Mouse (Mus musculus) limb, embryonic 11.5 days (tissue): ENCODE results near the gene Klrb1b. TPM values are rescaled to one million over a fixed set of nuclear protein-coding genes. Genes with fewer than 3 reads are reported as not detected.
A peak's percentile ranks its signal among the peaks of the same experiment; 100 is the strongest.

Experiments
- ATAC-seq: fragments of 200-750 bp; cut with Nextera tagmentation; 2 replicates; pipeline ENCODE4 v1.8.0; 2017; ENCODE audit warnings: low read depth; ENCODE audit not compliant: insufficient number of reproducible peaks, low FRiP score, low TSS enrichment
- DNase-seq: peaks from one replicate; pipeline ENCODE4 v3.0.0-alpha.2; 2015; ENCODE audit warnings: low spot score
- H3K27ac ChIP-seq: fragments of 300-500 bp; sonication (generic); replicated peaks from 2 replicates; pipeline ENCODE4 v1.5.1; 2014; ENCODE audit warnings: low read depth, mild to moderate bottlenecking, low read length
- H3K27me3 ChIP-seq: fragments of 300-500 bp; sonication (generic); 2 replicates; pipeline ENCODE4 v1.6.1; 2014; ENCODE audit warnings: mild to moderate bottlenecking, low read length, mixed read lengths; ENCODE audit not compliant: control insufficient read depth, insufficient read depth
- H3K36me3 ChIP-seq: fragments of 300-500 bp; sonication (generic); 2 replicates; pipeline ENCODE4 v1.6.1; 2014; ENCODE audit warnings: mild to moderate bottlenecking, low read length, moderate library complexity, mixed read lengths; ENCODE audit not compliant: control insufficient read depth, insufficient read depth
- H3K4me1 ChIP-seq: fragments of 300-500 bp; sonication (generic); 2 replicates; pipeline ENCODE4 v1.6.1; 2014; ENCODE audit warnings: low read length, mixed read lengths; ENCODE audit not compliant: control insufficient read depth, insufficient read depth
- H3K4me2 ChIP-seq: fragments of 300-500 bp; sonication (generic); 2 replicates; pipeline ENCODE4 v1.6.1; 2014; ENCODE audit warnings: low read depth, mild to moderate bottlenecking, moderate library complexity; ENCODE audit not compliant: severe bottlenecking
- H3K4me3 ChIP-seq: fragments of 300-500 bp; sonication (generic); 2 replicates; pipeline ENCODE4 v1.5.1; 2014; ENCODE audit warnings: low read depth, low read length
- H3K9ac ChIP-seq: fragments of 300-500 bp; sonication (generic); 2 replicates; pipeline ENCODE4 v1.6.1; 2014; ENCODE audit warnings: mild to moderate bottlenecking, low read length
- H3K9me3 ChIP-seq: fragments of 300-500 bp; sonication (generic); 2 replicates; pipeline ENCODE4 v1.6.1; 2016; ENCODE audit warnings: low read length; ENCODE audit not compliant: control insufficient read depth
- WGBS: fragments of 180-500 bp; shearing (Covaris S2); extraction: QIAGEN DNeasy Blood & Tissue Kit; methylation state at CpG from one replicate; pipeline ENCODE4 v1.1.7; 2014; 5-methylcytosine and 5-hydroxymethylcytosine counted together
- polyA plus RNA-seq: library from polyadenylated mRNA; unstranded; fragments of >200 nt; fragmentation: Nextera tagmentation; extraction: Ambion mirVana; gene quantifications from 2 replicates; pipeline ENCODE4 v1.2.1, GENCODE M21; 2014

The Klrb1b gene
- not detected in 2 replicates for polyA plus RNA-seq

GRCm38 (mm10) chr6:128826132-128826531, at the start of gene Klrb1b, which contains the start of gene Gm44511:
Klrb1b (minus strand) TSS chr6:128826331.
Gm44511 (minus strand) TSS chr6:128826315.
- no peak for ATAC-seq
- Histone ChIP-seq H3K27ac (no peak within 1 kb of the TSS), H3K4me3 (no peak within 1 kb of the TSS), H3K4me1 (no peaks in the 10 kb centered on the region), H3K36me3 (no peaks in the 10 kb centered on the region), H3K27me3 (no peaks in the 10 kb centered on the region), H3K9me3 (no peaks in the 10 kb centered on the region), H3K9ac (no peak within 1 kb of the TSS), H3K4me2 (no peak within 1 kb of the TSS)
- 89% methylated on average over 6 of the region's 6 CpGs for whole genome bisulfite sequencing
- no peak for DNase-seq

- no peak overlapping the region for H3K9ac ChIP-seq
- no peaks in the 10 kb centered on the region for H3K27me3 ChIP-seq
- no peak for ATAC-seq
- H3K4me1 ChIP-seq: no peaks in the 10 kb centered on the region
- H3K4me2 ChIP-seq: no peak overlapping the region
- no peak for DNase-seq
- H3K27ac ChIP-seq: no peak overlapping the region
- 73% methylated on average over 1 of the region's 1 CpGs for WGBS
- no peaks in the 10 kb centered on the region for H3K36me3 ChIP-seq
- H3K4me3 ChIP-seq: no peak overlapping the region
- no peaks in the 10 kb centered on the region for H3K9me3 ChIP-seq
Observed at GRCm38 (mm10) chr6:128871910-128872610, 45.9 kb upstream of the Klrb1b start.

- no peak overlapping the region for H3K27ac ChIP-seq
- no peak overlapping the region for H3K4me3 ChIP-seq
- DNase-seq (no peak), ATAC-seq (no peak)
- no peaks in the 10 kb centered on the region for H3K4me1 ChIP-seq
- H3K9me3 ChIP-seq: no peaks in the 10 kb centered on the region
- no peaks in the 10 kb centered on the region for H3K27me3 ChIP-seq
- no peaks in the 10 kb centered on the region for H3K36me3 ChIP-seq
- H3K4me2 ChIP-seq: no peak overlapping the region
- H3K9ac ChIP-seq: no peak overlapping the region
- WGBS: 9% methylated on average over 3 of the region's 3 CpGs
Observed at GRCm38 (mm10) chr6:128868861-128869260, 42.7 kb upstream of the Klrb1b start.

- Histone ChIP-seq H3K27me3 (no peaks in the 10 kb centered on the region), H3K4me3 (no peak overlapping the region), H3K4me2 (no peak overlapping the region), H3K36me3 (no peaks in the 10 kb centered on the region), H3K9me3 (no peaks in the 10 kb centered on the region), H3K4me1 (no peaks in the 10 kb centered on the region), H3K9ac (no peak overlapping the region), H3K27ac (no peak overlapping the region)
- WGBS: 88% methylated on average over 2 of the region's 2 CpGs
- ATAC-seq (no peak), DNase-seq (no peak)
Observed at GRCm38 (mm10) chr6:128857976-128858375, 31.8 kb upstream of the Klrb1b start.

GRCm38 (mm10) chr6:128856250-128856649, 30.1 kb upstream of the Klrb1b start:
- H3K36me3 ChIP-seq: no peaks in the 10 kb centered on the region
- no peaks in the 10 kb centered on the region for H3K9me3 ChIP-seq
- H3K27me3 ChIP-seq: no peaks in the 10 kb centered on the region
- WGBS: 85% methylated on average over 5 of the region's 5 CpGs
- H3K4me3 ChIP-seq: no peak overlapping the region
- DNase-seq (no peak), ATAC-seq (no peak)
- H3K27ac ChIP-seq: no peak overlapping the region
- H3K4me2 ChIP-seq: no peak overlapping the region
- no peaks in the 10 kb centered on the region for H3K4me1 ChIP-seq
- no peak overlapping the region for H3K9ac ChIP-seq

- WGBS: 64% methylated on average over 1 of the region's 1 CpGs
- ATAC-seq: no peak
Observed at GRCm38 (mm10) chr6:128855477-128855876, 29.3 kb upstream of the Klrb1b start.

GRCm38 (mm10) chr6:128854895-128855294, 28.8 kb upstream of the Klrb1b start:
- Histone ChIP-seq H3K9me3 (no peaks in the 10 kb centered on the region), H3K27ac (no peak overlapping the region), H3K36me3 (no peaks in the 10 kb centered on the region), H3K4me2 (no peak overlapping the region), H3K9ac (no peak overlapping the region), H3K4me1 (no peaks in the 10 kb centered on the region), H3K27me3 (no peaks in the 10 kb centered on the region), H3K4me3 (no peak overlapping the region)
- WGBS: 85% methylated on average over 3 of the region's 3 CpGs
- DNase-seq (no peak), ATAC-seq (no peak)

More at GRCm38 (mm10) chr6:128855477-128855876, 29.3 kb upstream of the Klrb1b start:
- no peak overlapping the region for H3K27ac ChIP-seq
- no peak overlapping the region for H3K9ac ChIP-seq
- DNase-seq: no peak
- H3K36me3 ChIP-seq: no peaks in the 10 kb centered on the region
- H3K4me3 ChIP-seq: no peak overlapping the region
- H3K4me2 ChIP-seq: no peak overlapping the region
- H3K4me1 ChIP-seq: no peaks in the 10 kb centered on the region
- no peaks in the 10 kb centered on the region for H3K27me3 ChIP-seq
- H3K9me3 ChIP-seq: no peaks in the 10 kb centered on the region

- no peak overlapping the region for H3K4me3 ChIP-seq
- H3K36me3 ChIP-seq: no peaks in the 10 kb centered on the region
- H3K4me1 ChIP-seq: no peaks in the 10 kb centered on the region
- no peaks in the 10 kb centered on the region for H3K9me3 ChIP-seq
- H3K27ac ChIP-seq: no peak overlapping the region
- H3K4me2 ChIP-seq: peak overlapping the region; percentile 22
- ATAC-seq (peak; percentile 66), DNase-seq (peak; percentile 76)
- no peaks in the 10 kb centered on the region for H3K27me3 ChIP-seq
- WGBS: 44% methylated on average over 12 of the region's 12 CpGs
- H3K9ac ChIP-seq: peak overlapping the region; percentile 22; the same call in 1 of the 2 replicates
Observed at GRCm38 (mm10) chr6:128854024-128854820, 28.1 kb upstream of the Klrb1b start.
